Mouse (Mus musculus): ENCODE results near the gene Esr2.
A peak's percentile ranks its signal among the peaks of the same experiment; 100 is the strongest.

Gene Esr2

GRCm38 (mm10) chr12:76177000-76177863 lies at the start of gene Esr2:
Gene Esr2, minus strand, starts transcription at chr12:76177259.
- peak; percentile 70 for DNase-seq (ENCODE audit: low read depth, low spot score)

GRCm38 (mm10) chr12:76222104-76222503 lies 45.0 kb upstream of the Esr2 start:
- peak; percentile 85 for DNase-seq (ENCODE audit: low read depth, low spot score)

- peak; percentile 96 for DNase-seq (ENCODE audit: low read depth, low spot score)
Measured at GRCm38 (mm10) chr12:76216716-76217115, 39.7 kb upstream of the Esr2 start.

GRCm38 (mm10) chr12:76215121-76215520 lies 38.1 kb upstream of the Esr2 start:
- DNase-seq (ENCODE audit: low read depth, low spot score): peak; percentile 83

GRCm38 (mm10) chr12:76209429-76209974 lies 32.4 kb upstream of the Esr2 start:
- peak; percentile 41 for DNase-seq (ENCODE audit: low read depth, low spot score)

GRCm38 (mm10) chr12:76200326-76200725 lies 23.3 kb upstream of the Esr2 start:
- DNase-seq (ENCODE audit: low read depth, low spot score): peak; percentile 51

- DNase-seq (ENCODE audit: low read depth, low spot score): no peak
Measured at GRCm38 (mm10) chr12:76197071-76197470, 20.0 kb upstream of the Esr2 start.

- peak; percentile 87 for DNase-seq (ENCODE audit: low read depth, low spot score)
Measured at GRCm38 (mm10) chr12:76196709-76197054, 19.6 kb upstream of the Esr2 start.

- DNase-seq (ENCODE audit: low read depth, low spot score): peak; percentile 91
Measured at GRCm38 (mm10) chr12:76195912-76196708, 19.1 kb upstream of the Esr2 start.

GRCm38 (mm10) chr12:76194526-76194925 lies 17.5 kb upstream of the Esr2 start:
- DNase-seq (ENCODE audit: low read depth, low spot score): no peak

GRCm38 (mm10) chr12:76190940-76191339 lies 13.9 kb upstream of the Esr2 start:
- peak; percentile 91 for DNase-seq (ENCODE audit: low read depth, low spot score)

- DNase-seq (ENCODE audit: low read depth, low spot score): peak; percentile 78
Measured at GRCm38 (mm10) chr12:76187849-76188248, 10.8 kb upstream of the Esr2 start.

- DNase-seq (ENCODE audit: low read depth, low spot score): no peak
Measured at GRCm38 (mm10) chr12:76186473-76186872, 9.4 kb upstream of the Esr2 start.

- DNase-seq (ENCODE audit: low read depth, low spot score): no peak
Measured at GRCm38 (mm10) chr12:76185167-76185816, 8.2 kb upstream of the Esr2 start.

GRCm38 (mm10) chr12:76184271-76184670 lies 7.2 kb upstream of the Esr2 start:
- no peak for DNase-seq (ENCODE audit: low read depth, low spot score)

GRCm38 (mm10) chr12:76182831-76183230 lies 5.8 kb upstream of the Esr2 start:
- no peak for DNase-seq (ENCODE audit: low read depth, low spot score)

- DNase-seq (ENCODE audit: low read depth, low spot score): no peak
Measured at GRCm38 (mm10) chr12:76181471-76181870, 4.4 kb upstream of the Esr2 start.

- no peak for DNase-seq (ENCODE audit: low read depth, low spot score)
Measured at GRCm38 (mm10) chr12:76180442-76180841, 3.4 kb upstream of the Esr2 start.

- no peak for DNase-seq (ENCODE audit: low read depth, low spot score)
Measured at GRCm38 (mm10) chr12:76179527-76179926, 2.5 kb upstream of the Esr2 start.

GRCm38 (mm10) chr12:76179051-76179450 lies 2.0 kb upstream of the Esr2 start:
- no peak for DNase-seq (ENCODE audit: low read depth, low spot score)

GRCm38 (mm10) chr12:76177864-76178518 lies 932 bp upstream of the Esr2 start:
- DNase-seq (ENCODE audit: low read depth, low spot score): peak; percentile 91
